Mouse (Mus musculus): ENCODE data around the gene Gm17617.

GRCm38 (mm10) chr13:55105045-55105952 lies 28.0 kb downstream of the Gm17617 start, which contains the start of gene Zfp346:
- peak; percentile 68 for TF ChIP-seq CTCF (IDR thresholded peaks at IDR 0.05; ENCODE audit: low read depth)
- peak; percentile 88 for TF ChIP-seq EP300 (optimal IDR thresholded peaks at IDR 0.05)

All from stomach, postnatal 0 days (tissue).